Mouse (Mus musculus): ENCODE results near the gene Rap1a.

Rap1a gene

GRCm38 (mm10) chr3:105763132-105763851 lies 37.8 kb downstream of the Rap1a start:
- no peak for DNase-seq (ENCODE audit: low read depth, low spot score)

DNA sequence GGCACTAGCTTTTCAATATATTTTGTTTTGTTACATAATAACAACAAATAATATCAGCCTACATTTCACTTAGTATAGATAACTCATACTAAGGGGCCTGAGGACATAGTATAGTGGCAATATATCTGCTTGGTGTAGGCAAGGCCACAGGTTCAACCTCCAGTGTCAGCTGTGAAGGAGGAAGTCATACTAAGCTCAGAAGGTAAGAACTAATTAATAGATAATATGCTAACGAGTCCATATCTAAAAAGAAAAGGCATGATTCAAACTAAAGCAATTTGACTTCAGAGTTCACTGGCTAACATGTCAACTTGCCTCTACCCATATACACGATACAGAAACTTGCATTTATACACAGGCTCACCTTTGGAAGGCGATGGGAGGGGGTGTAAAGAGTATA lies 41.1 kb downstream of the Rap1a start:
- no peak for DNase-seq (ENCODE audit: low read depth, low spot score)

DNA sequence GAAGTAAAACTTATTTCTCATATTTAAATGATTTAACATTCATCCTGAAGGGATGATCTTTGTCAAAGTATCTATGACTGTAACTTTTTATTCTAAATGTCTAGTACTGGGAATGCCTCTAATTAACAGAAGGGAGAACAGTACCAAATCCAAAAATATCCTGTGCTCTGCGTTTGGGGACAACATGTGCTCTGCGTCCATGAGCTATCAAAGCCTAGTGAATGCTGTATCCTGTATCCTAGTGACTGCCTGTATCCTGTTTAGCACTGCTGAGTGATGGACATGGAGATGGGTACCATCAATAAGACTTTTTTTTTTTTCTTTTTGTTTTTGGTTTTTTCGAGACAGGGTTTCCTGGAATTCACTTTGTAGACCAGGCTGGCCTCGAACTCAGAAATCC lies 42.5 kb downstream of the Rap1a start:
- DNase-seq (ENCODE audit: low read depth, low spot score), result no peak

DNA sequence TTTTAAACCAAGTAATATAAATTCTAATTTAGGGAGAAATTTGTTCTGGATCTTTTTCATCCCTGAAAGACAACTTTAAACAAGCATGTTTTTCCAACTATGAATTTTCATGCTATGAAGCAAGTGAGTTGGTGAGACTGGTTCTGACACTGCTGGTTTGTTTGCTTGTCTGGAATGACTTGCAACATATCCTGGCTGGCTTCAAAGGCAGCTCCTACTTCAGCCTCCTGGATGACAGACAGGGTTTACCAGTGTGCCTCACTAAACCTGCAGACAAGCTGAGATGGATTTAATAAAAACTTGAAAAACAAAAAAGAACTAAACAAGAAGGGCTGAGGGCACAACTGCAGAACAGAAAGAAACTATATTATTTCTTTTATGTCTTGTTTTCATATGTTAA lies 43.0 kb downstream of the Rap1a start:
- no peak for DNase-seq (ENCODE audit: low read depth, low spot score)

DNA sequence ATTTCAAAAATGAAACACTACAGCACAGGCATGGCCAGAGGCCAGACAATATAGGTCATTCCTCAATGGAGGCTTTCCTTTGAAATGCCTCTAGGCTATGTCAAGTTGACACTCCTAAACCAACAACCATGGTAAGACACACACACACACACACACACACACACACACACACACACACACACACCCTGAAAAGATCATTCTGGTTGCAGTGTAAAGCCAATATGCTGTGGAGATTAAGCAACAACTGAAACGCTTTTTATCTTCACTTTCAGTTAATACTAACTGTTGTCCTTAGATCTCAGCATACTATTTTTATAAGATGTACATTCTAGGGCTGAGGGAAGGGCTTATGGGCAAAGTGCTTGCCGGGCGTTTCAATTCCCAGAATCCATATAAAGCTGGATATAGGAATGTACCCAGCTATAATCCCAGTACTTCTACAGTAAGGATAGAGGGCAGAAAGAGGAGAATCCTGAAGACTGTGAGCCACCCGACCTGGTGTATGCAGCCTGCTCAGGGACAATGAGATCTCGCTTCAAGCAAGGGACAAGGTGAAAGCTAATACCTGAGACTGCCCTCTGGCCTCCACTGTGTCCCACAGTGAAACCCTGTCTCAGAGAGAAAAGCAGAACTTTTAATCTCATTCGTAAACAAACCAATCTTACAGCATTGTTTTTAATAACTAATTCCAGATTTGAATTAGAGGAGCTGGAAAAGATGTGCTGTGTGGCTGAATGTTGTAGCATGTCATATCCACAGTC lies 43.6 kb downstream of the Rap1a start:
- no peak for DNase-seq (ENCODE audit: low read depth, low spot score)

GRCm38 (mm10) chr3:105756505-105756904 lies 44.6 kb downstream of the Rap1a start:
- no peak for DNase-seq (ENCODE audit: low read depth, low spot score)

DNA sequence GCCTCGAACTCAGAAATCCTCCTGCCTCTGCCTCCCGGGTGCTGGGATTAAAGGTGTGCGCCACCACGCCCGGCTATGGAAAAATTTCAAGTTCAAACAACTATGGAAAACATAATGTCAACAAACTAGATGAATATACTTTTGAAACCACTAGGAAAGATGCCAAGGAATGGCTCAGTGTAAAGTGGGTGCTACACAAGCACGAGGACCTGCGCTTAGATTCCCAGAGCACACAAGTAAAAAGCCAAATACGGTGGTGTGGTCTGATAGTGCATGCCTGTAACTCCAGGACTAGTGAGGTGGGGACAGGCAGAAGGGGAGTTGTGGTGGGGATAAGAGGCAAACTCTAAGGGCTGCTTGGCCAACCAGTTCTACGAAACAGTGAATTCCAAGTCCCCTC lies 46.0 kb downstream of the Rap1a start:
- DNase-seq (ENCODE audit: low read depth, low spot score), result no peak

DNA sequence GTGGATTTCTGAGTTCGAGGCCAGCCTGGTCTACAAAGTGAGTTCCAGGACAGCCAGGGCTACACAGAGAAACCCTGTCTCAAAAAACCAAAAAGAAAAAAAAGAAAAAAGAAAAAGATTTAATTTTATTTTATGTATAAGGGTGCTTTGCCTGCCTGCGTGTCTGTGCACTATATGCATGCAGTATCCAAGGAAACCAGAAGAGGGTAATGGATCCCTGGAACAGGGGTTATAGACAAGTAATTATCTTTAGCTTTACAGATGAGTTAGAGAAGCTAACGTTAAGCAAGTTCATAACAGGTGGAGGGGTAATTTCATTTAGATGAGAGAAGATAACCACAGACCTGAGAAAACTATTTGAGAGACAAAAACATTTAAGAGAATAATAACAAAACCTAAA lies 47.0 kb downstream of the Rap1a start:
- no peak for DNase-seq (ENCODE audit: low read depth, low spot score)

GRCm38 (mm10) chr3:105750810-105751209 lies 50.3 kb downstream of the Rap1a start:
- DNase-seq (ENCODE audit: low read depth, low spot score), result no peak

GRCm38 (mm10) chr3:105746542-105746941 lies 54.6 kb downstream of the Rap1a start:
- DNase-seq (ENCODE audit: low read depth, low spot score), result no peak

DNA sequence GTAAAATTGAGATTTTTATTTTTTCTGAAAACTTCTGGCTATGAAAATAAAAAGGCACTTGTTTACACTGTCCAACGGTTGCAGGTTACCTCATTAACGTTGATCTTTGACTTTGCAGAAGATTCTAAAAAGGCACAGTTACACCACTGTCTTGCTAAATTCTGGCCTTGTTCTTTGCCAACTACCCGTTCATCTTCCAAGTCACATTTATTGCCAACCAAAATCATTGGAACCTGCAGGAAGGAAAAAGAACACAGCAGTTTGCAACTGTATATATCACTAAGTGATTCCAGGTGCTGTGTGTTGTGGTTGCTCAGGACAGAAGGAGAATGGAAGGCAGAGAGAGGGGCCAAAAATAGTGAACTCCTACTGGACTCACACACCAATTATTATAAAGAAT lies 63.5 kb downstream of the Rap1a start:
- DNase-seq (ENCODE audit: low read depth, low spot score), result no peak

DNA sequence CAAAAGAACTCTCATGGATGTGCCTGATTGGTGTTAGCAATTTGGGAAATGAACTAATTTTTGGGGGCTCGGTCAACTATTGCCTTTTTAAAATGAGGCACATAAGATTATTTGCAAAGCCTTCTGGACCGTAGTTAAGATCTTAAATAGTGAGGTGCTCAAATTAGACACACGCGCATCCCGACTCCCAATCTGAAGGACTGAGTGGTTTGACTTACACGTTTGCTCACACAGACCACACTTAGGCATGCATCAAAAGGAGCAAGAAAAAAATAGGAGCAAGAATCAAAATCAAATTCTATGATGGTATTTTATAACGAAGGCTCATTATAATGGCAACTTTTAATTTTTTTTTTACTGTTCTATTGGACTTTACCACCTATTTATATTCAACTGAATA lies 64.1 kb downstream of the Rap1a start:
- no peak for DNase-seq (ENCODE audit: low read depth, low spot score)

- DNase-seq (ENCODE audit: low read depth, low spot score), result no peak
Observed at GRCm38 (mm10) chr3:105736148-105736547, 65.0 kb downstream of the Rap1a start.

GRCm38 (mm10) chr3:105735285-105735684 lies 65.9 kb downstream of the Rap1a start:
- DNase-seq (ENCODE audit: low read depth, low spot score), result no peak

DNA sequence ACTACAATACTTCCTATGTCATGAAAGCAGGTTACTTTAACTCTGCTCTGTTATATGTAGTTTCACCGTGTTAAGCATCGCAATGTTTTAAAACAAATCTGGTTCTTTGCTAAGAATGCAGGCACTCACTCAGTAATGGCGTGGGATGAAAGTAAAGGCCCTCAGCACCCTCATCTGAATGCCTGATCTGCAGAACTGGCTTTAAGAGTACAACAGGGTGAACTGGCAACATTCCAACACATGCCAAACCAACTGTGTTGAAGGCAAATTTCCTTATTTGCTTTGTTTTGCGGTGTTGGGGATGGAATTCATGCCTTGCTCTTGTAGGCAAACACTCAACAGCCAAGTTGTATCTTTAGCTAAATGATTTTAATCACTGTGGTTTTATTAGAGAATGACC lies 67.6 kb downstream of the Rap1a start:
- no peak for DNase-seq (ENCODE audit: low read depth, low spot score)

DNA sequence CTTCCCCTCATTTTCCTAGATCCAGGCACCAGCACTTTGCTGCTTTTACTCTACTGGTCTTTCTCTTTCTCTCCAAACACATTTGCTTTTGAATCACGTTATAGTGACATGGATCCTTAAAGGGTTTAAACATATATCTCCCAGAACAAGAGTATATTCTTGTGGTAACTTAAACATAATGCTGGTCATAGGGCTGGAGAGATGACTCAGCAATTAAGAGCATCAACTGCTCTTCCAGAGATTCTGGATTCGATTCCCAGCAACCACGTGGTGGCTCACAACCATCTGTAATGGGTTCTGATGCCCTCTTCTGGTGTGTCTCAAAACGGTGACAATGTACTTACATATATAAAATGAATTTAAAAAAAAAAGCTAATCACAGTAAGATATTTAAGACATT lies 68.8 kb downstream of the Rap1a start:
- DNase-seq (ENCODE audit: low read depth, low spot score), result no peak

GRCm38 (mm10) chr3:105726037-105726436 lies 75.1 kb downstream of the Rap1a start:
- peak; percentile 40 for DNase-seq (ENCODE audit: low read depth, low spot score)

DNA sequence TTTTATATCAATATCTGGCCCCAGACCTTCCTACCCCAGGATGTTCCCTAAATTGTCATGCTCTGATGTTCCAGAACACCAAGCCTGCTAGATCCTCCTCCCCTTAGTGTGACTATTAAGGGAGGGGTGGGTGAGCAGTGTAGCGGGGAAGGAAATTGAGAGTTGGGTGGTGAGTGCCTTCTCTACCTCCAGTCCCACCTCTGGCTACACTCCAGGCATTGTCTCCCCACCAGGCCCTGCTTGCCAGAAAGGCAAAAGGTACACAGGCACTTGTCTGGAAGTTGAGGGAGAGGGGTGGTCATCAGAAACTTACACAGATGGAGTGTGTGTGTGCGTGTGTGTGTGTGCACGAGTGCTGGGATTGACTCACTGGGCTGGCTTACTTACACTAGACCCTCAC lies 78.6 kb downstream of the Rap1a start:
- no peak for DNase-seq (ENCODE audit: low read depth, low spot score)

GRCm38 (mm10) chr3:105721681-105722201 lies 79.4 kb downstream of the Rap1a start:
- no peak for DNase-seq (ENCODE audit: low read depth, low spot score)

- no peak for DNase-seq (ENCODE audit: low read depth, low spot score)
Observed at GRCm38 (mm10) chr3:105720514-105720913, 80.6 kb downstream of the Rap1a start.

GRCm38 (mm10) chr3:105719979-105720378 lies 81.2 kb downstream of the Rap1a start:
- DNase-seq (ENCODE audit: low read depth, low spot score), result no peak

- DNase-seq (ENCODE audit: low read depth, low spot score), result no peak
Observed at GRCm38 (mm10) chr3:105718746-105719145, 82.4 kb downstream of the Rap1a start.

All from forelimb bud, embryonic 11.5 days (tissue).